Mouse (Mus musculus) lung, adult 2 months (tissue): ENCODE data around the gene Akt1s1. TPM values are rescaled to one million over a fixed set of nuclear protein-coding genes. Genes with fewer than 3 reads are reported as not detected.
"Not testable (repeated sequence)": the region's sequence is repeated elsewhere in the genome, so short reads cannot be mapped to it uniquely, and the experiment has no call there.

ENCODE experiments used
- DNase-seq: peaks from one replicate; pipeline ENCODE4 v3.0.0; 2022
- H3K4me1 ChIP-seq: fragments of 200-500 bp; 2 replicates; pipeline ENCODE4 v1.6.1; 2011; ENCODE audit warnings: low read length; ENCODE audit not compliant: control insufficient read depth, insufficient read depth
- H3K4me3 ChIP-seq: fragments of 200-500 bp; replicated peaks from 2 replicates; pipeline ENCODE3; 2011; ENCODE audit warnings: low read depth, mild to moderate bottlenecking, control low read depth, low read length; ENCODE audit errors: extremely low read depth
- CTCF ChIP-seq: fragments of 200-500 bp; IDR thresholded peaks from 2 replicates; pipeline ENCODE4 v1.5.1; 2011; ENCODE audit warnings: mild to moderate bottlenecking, low read length, control low read depth; ENCODE audit not compliant: insufficient read depth
- POLR2A ChIP-seq: fragments of 200-500 bp; IDR thresholded peaks from 2 replicates; pipeline ENCODE4 v1.6.1; 2011; ENCODE audit warnings: low read depth, mild to moderate bottlenecking, control low read depth, low read length, borderline replicate concordance; ENCODE audit errors: extremely low read depth
- WGBS: fragments of 180-500 bp; shearing (Covaris S2); methylation state at CpG from one replicate; pipeline ENCODE4 v1.1.7; 2018; 5-methylcytosine and 5-hydroxymethylcytosine counted together
- polyA plus RNA-seq: library from polyadenylated mRNA; depleted of rRNA; stranded (reverse); fragments of >200 nt; gene quantifications from 2 replicates; pipeline ENCODE4 v1.2.3, GENCODE M21; 2012

Akt1s1 gene
- polyA plus RNA-seq, 1 experiment, result 96.6 TPM

DNA sequence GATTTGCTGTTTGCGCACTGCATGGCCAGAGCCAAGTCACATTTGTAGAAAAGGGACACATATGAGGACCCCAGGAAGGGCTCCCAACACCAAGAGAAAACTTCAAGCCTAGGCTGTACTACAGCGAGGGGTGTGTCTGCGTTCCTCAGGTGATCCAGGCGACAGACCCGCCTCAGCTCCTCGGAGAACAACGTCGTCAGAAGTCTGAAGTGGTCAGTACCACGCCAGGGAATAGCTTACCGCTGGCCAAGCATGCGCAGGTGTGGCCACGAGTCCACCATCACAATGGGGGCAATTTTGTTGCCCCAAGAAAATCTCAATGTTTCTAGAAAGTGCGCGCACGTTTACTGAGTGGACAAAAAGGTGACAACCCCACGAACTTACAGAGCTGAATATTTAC is 19.7 kb downstream of the Akt1s1 start:
- H3K4me1 ChIP-seq, result peaks cover 26% of the 10 kb centered on the region
- TF ChIP-seq POLR2A (peak; percentile 35; the same call in 1 of the 2 replicates), CTCF (no peak)
- WGBS, result 5% methylated on average over 16 of the region's 16 CpGs
- peak; percentile 66 for DNase-seq
- peak overlapping the region; percentile 61 for H3K4me3 ChIP-seq

DNA sequence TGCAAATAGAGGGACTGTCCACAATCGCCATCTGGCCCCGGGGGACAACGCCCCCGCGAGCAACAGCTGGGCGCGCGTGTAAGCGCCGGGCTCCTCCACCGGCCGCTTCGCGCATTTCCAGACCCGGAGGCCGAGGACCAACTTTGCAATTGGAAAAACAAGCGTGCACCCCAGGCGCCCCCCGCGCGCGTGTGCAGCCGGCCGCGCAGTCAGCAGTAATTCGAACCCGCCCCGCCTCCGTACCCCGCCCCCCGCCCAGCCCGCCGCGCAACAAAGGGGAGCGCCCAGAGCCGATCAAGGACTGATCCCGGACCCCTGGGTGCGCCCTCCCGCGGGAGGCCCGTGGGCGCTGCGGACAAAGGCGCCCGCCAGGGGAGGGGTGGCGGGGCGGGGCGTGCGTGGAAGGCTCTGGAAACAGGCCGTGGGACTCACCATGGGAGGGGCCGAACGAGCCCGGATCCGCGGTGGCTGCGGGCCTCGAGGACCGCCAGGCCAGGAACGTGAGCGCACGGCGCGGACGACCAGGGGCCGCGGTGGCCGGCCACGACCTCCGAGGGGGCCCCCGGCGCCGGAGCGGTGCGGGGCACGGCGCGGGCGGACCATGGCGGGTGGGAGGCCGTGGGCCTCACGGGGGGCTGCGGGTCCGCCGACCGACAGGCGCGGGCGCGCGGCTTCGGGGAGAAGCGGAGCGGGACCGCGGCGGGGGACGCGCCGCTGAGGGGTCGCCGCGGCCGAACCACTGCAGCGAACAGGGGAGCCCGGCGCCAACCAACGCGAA is 20.3 kb downstream of the Akt1s1 start:
- peaks cover 26% of the 10 kb centered on the region for H3K4me1 ChIP-seq
- WGBS, result under 1% methylated on average over 97 of the region's 108 CpGs

DNA sequence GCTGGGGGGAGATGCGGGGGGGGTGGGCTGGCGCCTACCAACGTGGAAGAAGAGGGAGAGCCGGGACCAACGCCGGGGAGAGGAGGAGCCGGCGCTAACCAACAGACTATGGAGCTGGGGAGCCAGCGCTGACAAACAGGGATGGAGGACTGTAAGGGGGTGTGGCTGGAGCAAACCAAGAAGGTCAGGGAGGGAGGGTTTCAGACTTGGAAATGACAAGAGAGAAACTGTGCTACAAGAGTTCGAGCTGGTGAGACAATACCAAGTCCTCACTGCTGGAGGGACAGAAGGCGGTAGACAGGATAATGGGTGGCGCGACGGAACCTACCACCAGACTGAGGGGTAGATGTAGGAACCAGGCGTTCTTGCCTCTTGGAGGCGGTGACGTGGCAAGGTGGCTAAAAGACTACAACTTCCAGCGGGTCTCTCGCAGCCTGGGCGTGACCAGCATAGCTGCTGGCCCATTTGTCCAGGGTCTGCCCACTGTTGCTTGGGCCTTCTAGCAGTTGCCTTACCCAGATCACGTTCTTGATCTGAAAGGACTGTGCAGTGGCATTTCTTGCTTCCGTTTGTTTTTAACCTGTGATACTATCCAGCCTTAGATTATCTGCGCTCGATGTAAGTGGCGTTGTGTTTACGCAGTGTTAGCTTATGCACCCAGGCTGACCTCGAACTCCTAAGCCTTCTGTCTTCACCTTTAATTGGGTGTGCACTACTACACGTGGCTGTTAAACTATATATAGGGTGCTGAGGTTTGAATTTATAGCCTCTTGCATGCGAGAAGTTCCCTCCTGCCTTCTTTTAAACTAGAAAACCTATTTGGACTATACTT is 21.1 kb downstream of the Akt1s1 start, which contains the start of gene Ptov1:
Gene Ptov1, minus strand, starts transcription at position 92 of the 832 bp plus-strand sequence.
- H3K4me1 ChIP-seq, result peaks cover 26% of the 10 kb centered on the region
- peak within 1 kb of the TSS; percentile 61 for H3K4me3 ChIP-seq
- TF ChIP-seq CTCF (0 out of 2 replicates have a peak, but pooled peaks have one; percentile 4), POLR2A (peak; percentile 89; the same call in 1 of the 2 replicates)
- WGBS, result 4% methylated on average over 29 of the region's 29 CpGs
- peak; percentile 87 for DNase-seq

More for the DNA sequence above, 20.3 kb downstream of the Akt1s1 start:
- no peak for TF ChIP-seq POLR2A
- no peak for TF ChIP-seq CTCF
- peak overlapping the region; percentile 61 for H3K4me3 ChIP-seq
- peak; percentile 75 for DNase-seq

DNA sequence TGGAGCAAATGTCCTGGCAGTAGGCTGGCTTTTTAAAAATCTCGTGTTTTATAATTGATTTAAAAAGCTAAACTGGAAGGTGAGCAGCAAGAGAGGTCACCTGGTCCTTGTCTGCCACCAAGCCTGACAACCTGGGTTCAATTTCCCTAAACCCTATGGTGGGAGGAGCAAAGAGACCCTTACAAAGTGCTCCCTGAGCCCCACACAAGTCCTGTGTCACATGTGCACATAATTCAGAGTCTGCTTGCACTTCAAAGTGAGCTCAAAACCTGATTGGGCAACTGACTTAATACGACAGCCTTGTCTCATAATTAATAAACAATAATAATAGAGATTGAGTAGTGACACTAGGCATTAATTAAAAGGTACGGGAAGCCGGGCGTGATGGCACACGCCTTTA is 21.8 kb downstream of the Akt1s1 start:
- no peak for DNase-seq
- no peak for TF ChIP-seq POLR2A
- no peak for TF ChIP-seq CTCF
- H3K4me3 ChIP-seq, result no peak overlapping the region
- WGBS, result 72% methylated on average over 6 of the region's 6 CpGs
- H3K4me1 ChIP-seq, result peaks cover 21% of the 10 kb centered on the region

DNA sequence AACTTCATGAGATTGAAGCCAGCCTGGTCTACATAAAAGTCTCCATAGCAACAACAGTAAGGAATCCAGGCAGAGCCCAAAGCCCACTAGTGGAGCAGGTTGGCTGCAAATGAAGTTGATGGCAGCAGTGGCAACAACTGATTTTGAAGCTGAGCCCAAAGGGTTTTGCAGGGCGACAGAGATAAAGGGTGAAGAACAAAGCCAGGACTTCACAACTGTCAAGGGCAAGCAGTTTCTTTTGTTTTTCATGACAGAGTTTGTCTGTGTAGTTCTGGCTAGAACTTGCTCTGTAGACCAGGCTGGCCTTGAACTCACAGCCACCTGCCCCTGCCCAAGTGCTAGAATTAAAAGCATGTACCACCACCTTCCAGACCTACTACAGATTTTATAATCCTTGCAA is 22.4 kb downstream of the Akt1s1 start:
- no peak for TF ChIP-seq POLR2A
- no peak for TF ChIP-seq CTCF
- DNase-seq, result no peak
- H3K4me3 ChIP-seq, result no peak overlapping the region
- peaks cover 18% of the 10 kb centered on the region for H3K4me1 ChIP-seq
- WGBS, result 83% methylated on average over 1 of the region's 1 CpGs

DNA sequence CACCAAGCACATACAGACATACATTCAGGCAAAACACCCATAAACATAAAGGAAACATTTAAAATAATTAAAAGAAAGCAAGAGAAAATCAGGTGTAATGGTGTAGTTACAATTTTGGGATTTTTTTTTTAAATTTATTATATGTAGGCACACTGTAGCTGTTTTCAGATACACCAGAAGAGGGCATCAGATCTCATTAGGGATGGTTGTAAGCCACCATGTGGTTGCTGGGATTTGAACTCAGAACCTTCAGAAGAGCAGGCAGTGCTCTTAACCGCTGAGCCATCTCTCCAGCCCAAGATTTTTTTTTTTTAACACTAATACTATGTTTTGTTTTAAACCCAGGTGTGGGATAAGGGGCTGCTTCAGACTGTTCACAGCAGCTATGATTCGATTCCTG is 23.0 kb downstream of the Akt1s1 start:
- WGBS, result 94% methylated on average over 2 of the region's 2 CpGs
- H3K4me1 ChIP-seq, result peaks cover 12% of the 10 kb centered on the region
- not testable (repeated sequence) for DNase-seq, H3K4me3 ChIP-seq

DNA sequence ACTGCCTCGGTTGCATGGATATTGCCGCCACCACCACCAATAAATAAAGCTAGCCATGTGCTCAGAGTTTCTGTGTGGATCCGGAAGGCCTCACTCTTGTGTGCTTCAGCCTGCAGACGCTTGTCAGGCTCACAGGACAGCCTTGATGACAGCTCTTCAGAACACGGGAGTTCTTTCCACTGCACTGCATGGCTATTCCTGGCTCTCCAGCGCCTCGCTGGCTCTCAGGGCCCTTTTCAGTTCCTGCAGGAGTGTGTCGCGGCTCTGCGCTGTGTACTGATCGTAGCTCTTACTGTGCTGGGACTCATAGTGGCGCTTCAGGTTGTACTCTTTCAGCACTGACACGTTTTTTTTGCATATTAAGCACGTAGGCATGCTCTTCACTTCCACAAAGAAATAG is 29.0 kb downstream of the Akt1s1 start:
- H3K4me1 ChIP-seq, result no peaks in the 10 kb centered on the region
- H3K4me3 ChIP-seq, result no peak overlapping the region
- 82% methylated on average over 14 of the region's 14 CpGs for WGBS
- no peak for TF ChIP-seq CTCF
- no peak for TF ChIP-seq POLR2A
- DNase-seq, result no peak

DNA sequence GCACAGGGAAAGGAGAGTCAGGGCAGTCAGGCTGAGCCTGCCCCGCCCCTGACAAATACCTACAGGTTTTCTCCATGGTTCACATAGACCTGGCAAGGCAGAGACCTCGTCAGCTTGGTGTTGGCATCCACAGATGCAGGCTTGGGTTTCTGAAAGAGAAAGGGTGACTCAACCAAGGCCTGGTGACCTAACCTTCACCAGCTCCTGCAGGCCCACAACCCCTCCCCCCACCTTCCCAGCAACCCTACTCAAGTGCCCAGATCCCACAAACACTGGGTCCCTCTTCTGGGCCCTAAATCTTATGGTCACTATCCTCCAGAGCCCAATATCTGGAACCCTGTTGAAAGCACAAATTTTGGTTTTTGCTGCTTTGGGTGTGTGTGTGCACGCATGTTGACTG is 34.2 kb downstream of the Akt1s1 start:
- TF ChIP-seq POLR2A (no peak), CTCF (no peak)
- no peak for DNase-seq
- H3K4me3 ChIP-seq, result no peak overlapping the region
- 91% methylated on average over 3 of the region's 3 CpGs for WGBS
- no peaks in the 10 kb centered on the region for H3K4me1 ChIP-seq

DNA sequence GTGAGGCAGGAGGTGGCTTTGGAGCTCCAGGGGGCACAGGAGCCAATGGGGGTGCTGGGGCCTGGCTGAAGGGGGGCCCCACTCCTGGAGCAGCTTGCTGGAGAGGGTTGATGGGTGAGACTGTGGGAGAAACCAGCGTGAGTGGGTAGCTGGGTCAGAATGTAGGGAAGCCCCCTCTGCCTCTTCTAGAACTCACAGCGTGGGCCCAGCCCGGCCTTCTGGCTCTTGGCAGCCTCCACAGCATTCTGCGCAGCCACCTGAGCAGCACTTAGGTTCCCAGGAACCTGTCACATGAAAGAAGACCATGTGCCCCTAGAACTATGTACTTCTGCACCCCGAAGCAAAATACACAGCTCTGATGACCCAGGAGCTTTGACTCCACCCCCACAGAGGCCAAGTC is 35.8 kb downstream of the Akt1s1 start:
- 88% methylated on average over 5 of the region's 5 CpGs for WGBS
- Histone ChIP-seq H3K4me1 (no peaks in the 10 kb centered on the region), H3K4me3 (no peak overlapping the region)
- no peak for DNase-seq
- TF ChIP-seq CTCF (no peak), POLR2A (no peak)
